Mouse (Mus musculus) brown adipose tissue, adult 24 weeks (tissue): ENCODE measurements around the gene Itgb4. TPM values are rescaled to one million over a fixed set of nuclear protein-coding genes. Genes with fewer than 3 reads are reported as not detected.

Experiments
- H3K27ac ChIP-seq: fragments of 200-500 bp; replicated peaks from 2 replicates; pipeline ENCODE4 v1.5.1; 2012; ENCODE audit warnings: low read depth, mild to moderate bottlenecking, low read length
- H3K4me1 ChIP-seq: fragments of 200-500 bp; 2 replicates; pipeline ENCODE4 v1.6.1; 2012; ENCODE audit warnings: low read length, mixed read lengths; ENCODE audit not compliant: control insufficient read depth, insufficient read depth, insufficient read length
- H3K4me3 ChIP-seq: fragments of 200-500 bp; 2 replicates; pipeline ENCODE4 v1.5.1; 2012; ENCODE audit warnings: low read depth, mild to moderate bottlenecking, low read length, moderate library complexity; ENCODE audit not compliant: insufficient read depth
- polyA plus RNA-seq: library from polyadenylated mRNA; stranded (reverse); fragments of >200 nt; gene quantifications from 2 replicates; pipeline ENCODE4 v1.2.4, GENCODE M21; 2012; ENCODE audit not compliant: missing spikeins, insufficient read depth, insufficient read length

The Itgb4 gene
- 1.5 and 2.2 TPM in 2 replicates for polyA plus RNA-seq

DNA sequence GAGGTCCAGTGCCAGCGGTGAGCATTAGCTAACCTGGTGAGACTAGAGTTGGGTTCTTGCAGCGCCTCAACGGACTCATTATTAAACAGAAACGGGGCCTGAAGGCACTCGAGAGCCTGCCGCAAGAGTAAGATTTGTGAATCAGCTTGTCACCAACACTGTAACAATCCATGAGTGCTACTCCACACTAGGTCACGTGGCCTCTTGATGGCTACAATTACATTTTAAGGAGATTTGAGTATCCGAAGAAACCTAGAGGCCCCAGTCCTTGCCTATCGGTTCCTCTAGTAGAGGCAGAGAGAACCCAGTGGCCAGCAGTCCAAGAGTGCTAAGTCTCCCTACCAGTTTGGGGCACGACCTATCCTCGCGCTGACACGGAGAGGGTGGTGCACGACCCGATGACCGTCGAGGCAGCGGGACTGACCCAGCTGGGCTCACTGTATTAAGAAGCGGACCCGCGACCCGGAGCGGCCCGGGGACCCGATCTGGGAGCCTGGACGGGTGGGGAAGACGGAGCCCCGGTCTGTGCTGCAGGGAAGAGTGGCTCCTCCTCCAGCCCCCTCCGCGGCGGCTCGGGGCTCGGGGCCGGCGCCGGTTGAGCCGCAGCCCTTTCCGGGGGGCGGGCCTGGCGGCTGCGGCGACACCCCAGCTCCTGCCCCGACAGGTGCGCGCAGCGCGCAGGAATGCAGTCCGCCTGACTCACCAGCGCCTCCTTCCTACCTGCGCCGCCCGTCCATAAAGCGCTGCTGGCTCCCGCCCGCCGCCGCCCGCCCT lies at the start of gene Itgb4:
TSS of gene Itgb4 (plus strand) at position 401 of the 774 bp plus-strand sequence.
- H3K4me1 ChIP-seq: no peaks in the 10 kb centered on the region
- peak within 1 kb of the TSS; percentile 37 for H3K4me3 ChIP-seq
- no peak within 1 kb of the TSS for H3K27ac ChIP-seq

DNA sequence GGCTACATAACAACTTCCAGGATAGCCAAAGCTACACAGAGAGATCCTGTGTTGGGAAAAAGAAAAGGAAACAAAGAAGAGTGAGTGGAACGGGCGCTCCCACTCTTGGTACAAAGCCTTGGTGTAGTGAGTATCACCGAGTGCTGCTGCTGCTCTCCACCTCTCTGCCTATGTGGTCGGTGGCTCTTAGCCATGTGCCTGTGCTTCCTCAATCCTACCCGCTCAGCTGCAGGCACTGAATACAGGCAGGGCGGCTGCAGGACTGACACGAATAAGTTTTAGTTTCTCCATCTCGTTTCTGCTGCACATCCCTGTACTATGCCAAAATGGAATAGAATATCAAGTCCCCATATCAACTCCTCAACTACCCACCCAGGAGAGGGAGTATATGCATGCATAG lies 45.5 kb upstream of the Itgb4 start:
- Histone ChIP-seq H3K4me3 (no peak overlapping the region), H3K27ac (no peak overlapping the region), H3K4me1 (peaks cover 5% of the 10 kb centered on the region)

DNA sequence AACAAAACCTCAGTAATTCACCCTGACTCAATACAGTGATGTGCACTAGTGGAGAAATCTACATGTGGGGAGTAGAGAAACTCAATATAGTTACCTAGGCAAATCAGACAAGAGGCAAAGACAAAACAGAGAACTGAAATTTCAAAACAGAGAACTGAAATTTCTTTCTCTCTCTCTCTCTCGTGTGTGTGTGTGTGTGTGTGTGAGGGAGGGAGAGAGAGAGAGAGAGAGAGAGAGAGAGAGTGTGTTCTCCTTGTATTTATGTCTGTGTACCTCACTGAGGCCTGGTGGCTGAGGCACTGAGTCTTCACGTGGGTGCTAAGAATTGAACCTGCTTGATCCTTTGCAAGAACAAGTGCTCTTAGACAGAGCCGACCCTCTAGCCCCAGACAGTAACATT lies 44.7 kb upstream of the Itgb4 start:
- H3K4me1 ChIP-seq: peaks cover 5% of the 10 kb centered on the region
- H3K4me3 ChIP-seq: no peak overlapping the region
- no peak overlapping the region for H3K27ac ChIP-seq

DNA sequence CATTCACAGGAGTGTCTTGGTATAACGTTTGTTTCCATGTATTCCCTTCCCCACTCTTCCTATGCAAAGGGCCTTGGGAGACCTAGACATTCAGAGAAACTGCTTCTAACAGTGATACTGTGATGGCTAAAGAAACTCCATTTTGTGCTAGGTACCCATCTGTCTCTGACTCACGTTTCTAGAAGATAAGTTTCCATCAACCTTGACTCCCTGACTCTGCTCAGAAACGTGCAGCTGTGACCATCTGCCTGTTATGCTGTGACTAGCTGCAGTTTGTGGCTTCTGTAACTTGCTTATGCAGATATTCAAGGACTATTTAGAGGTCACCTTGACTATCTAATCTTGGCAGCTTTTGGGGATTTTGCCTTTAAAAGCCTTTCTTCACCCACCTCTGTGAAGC lies 43.3 kb upstream of the Itgb4 start:
- H3K27ac ChIP-seq: no peak overlapping the region
- no peak overlapping the region for H3K4me3 ChIP-seq
- peaks cover 5% of the 10 kb centered on the region for H3K4me1 ChIP-seq

DNA sequence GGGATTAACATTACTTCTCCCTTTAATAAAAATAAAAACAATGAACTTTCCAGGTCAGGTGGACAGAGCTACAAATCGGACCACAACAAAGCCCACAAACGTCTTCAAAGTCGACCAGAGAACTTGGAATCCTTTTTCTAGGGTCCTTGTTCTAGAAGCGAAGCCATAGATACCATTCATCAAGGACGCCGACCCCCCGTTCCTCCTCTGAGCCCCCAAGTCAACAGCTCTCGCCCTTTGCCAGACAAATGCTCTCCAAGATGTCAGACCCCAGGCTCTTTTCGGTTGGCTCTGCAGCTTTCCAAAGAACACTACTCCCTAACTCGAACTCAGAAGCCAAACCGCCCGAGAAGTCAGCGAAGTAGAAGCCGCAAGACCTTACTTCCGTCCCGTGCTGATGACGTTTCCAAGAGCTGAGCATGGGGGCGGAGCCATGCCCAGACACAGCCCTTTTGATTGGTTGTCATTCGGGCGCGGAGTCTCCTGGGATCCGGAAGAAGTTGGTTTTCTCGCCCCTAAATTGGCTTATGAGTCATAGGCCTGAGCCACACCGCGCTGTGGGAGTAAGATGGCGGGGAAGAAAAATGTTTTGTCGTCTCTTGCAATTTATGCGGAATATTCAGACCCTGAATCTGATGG lies 41.3 kb upstream of the Itgb4 start, which contains the start of the genes Sap30bp and Recql5:
TSS of gene Sap30bp (plus strand) at position 175 of the 639 bp plus-strand sequence.
TSS of gene Recql5 (minus strand) at position 370 of the 639 bp plus-strand sequence.
- Histone ChIP-seq H3K4me3 (peak within 1 kb of the TSS; percentile 89), H3K4me1 (peaks cover 5% of the 10 kb centered on the region), H3K27ac (0 out of 2 replicates have a peak within 1 kb of the TSS, but pooled peaks have one; percentile 8)

DNA sequence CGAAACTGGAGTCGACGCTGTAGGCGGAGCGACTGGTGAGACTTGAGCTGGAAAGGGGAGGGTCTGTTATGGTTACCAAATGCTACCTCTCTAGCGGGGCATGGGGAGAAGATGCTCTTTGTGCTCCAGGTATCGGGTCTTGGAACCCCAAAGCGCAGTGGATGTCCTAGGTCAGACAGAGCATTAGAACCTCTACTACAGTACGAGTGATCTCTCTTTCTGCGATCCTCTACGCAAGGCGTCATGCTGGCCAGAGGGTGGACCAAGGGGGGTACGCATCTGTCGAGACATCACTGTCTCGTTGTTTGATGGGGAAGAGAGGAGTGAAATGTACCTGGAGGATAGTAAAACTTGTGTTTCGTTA lies 40.8 kb upstream of the Itgb4 start:
- H3K4me3 ChIP-seq: peak overlapping the region; percentile 77
- H3K27ac ChIP-seq: 0 out of 2 replicates have a peak overlapping the region, but pooled peaks have one; percentile 8
- peaks cover 5% of the 10 kb centered on the region for H3K4me1 ChIP-seq

DNA sequence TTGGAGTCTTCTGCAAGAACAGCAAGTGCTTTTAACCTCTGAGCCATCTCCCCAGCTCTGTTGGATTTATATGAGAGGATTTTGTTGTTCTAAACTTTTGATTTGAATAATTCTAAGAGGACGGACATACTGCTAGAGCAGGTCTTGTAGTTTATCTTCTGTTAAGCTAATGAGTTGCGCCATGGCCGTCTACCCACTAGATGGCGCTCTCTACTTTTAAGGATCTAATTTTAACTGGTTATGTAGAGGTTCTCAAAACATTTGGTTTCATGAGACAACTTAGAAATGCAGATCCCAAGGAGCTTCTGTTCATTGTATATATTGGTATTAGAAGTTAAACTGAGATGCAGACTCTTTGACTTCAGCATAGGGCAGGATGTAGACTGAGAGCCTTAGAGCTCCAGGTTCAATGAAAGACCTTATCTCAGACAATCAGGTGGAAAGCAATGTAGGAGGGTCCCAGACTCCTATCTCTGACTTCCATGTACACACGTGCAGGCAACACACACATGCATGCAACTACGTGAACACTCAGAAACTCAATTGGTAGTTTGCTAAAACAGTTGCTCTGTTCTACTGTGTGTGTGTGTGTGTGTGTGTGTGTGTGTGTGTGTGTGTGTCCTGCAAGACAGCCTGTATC lies 34.7 kb upstream of the Itgb4 start:
- no peak overlapping the region for H3K4me3 ChIP-seq
- H3K27ac ChIP-seq: no peak overlapping the region
- H3K4me1 ChIP-seq: no peaks in the 10 kb centered on the region

DNA sequence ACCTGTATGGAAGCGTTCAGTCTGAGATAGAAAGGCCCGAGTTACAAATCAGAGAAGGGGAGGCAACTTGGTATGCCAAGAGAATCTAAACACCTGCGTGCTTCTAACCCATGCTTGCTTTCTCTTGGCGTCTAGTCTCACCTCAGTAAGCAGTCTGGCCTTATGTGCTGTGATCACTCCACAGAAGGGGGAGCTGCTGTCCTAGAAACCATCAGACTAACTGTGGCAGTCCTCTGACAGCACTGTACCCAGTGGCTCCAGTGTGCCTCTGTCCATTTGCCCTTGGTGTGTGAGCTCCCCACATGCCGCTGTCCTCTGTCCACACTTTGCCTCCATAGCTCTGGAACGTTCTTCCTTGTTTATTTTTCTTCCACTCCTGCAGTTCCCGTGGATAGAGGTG lies 32.5 kb upstream of the Itgb4 start:
- H3K4me1 ChIP-seq: no peaks in the 10 kb centered on the region
- H3K4me3 ChIP-seq: no peak overlapping the region
- H3K27ac ChIP-seq: no peak overlapping the region

DNA sequence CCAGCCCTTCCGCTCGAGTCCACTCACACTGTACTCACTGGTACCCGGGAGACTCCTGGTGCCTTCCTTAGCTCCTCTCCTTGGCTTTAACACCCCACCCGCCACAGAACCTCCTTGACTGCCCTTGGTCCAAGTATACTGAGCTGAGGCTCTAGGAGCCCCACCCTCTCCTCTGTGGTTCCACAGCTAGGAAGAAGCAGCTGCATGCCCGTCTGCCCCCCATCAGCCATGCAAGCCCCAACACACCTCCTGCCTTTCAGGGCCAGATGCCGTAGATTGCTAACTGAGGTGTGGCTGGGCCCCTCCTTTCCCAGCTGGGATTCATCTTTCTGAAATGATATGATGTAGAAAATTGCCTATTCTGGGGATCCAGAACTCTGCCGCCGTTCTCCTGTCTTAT lies 29.3 kb upstream of the Itgb4 start:
- H3K4me1 ChIP-seq: no peaks in the 10 kb centered on the region
- H3K4me3 ChIP-seq: no peak overlapping the region
- no peak overlapping the region for H3K27ac ChIP-seq

DNA sequence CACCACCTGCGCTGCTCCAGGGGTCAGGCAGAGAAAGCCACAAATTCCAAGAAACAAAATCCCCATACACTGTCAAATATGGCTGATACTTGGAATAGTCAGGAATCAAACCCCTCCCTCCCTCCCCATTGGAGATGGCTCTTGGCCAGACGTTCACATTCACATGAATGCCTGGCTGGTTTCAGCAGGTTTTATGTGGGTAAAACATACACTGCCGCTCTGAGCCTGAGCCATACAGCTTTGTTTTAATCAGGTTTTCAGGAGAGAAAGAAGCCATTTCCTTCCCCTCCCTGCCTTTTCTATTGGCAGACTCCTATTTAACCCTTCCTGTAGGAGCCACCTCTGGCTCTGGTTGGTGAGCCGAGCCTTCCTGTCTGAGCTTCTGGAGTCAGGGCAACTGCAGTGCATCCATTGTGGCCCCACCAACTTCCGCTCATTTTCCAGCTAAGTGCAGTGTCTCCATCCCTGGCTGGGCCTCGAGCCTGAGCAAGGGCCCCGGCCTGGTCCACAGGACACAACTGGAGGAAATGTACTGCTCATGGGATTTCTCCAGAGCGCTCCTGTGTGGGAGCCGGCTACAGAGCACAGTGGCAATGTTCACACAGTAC lies 28.2 kb upstream of the Itgb4 start:
- no peak overlapping the region for H3K27ac ChIP-seq
- H3K4me1 ChIP-seq: no peaks in the 10 kb centered on the region
- no peak overlapping the region for H3K4me3 ChIP-seq

DNA sequence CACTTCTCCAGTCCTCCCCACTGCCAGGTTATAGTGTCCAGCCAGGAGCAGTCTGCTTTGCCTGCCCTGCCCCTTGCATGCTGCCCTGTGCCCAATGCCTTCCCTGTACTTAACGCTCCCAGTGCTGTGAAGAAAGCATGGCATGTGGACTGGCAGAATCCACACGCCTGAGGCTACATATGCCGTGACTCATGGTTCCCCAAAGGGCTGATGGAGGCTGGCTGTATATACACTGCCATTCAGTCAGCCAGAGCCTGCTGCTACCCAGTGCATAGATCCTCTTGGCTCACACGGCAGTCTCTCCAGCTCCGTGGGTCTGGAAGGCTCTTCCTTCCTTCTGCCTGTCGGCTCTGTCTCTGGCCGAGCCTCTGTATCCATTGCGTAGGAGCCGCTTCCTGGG lies 26.2 kb upstream of the Itgb4 start:
- Histone ChIP-seq H3K4me3 (no peak overlapping the region), H3K4me1 (no peaks in the 10 kb centered on the region), H3K27ac (no peak overlapping the region)

DNA sequence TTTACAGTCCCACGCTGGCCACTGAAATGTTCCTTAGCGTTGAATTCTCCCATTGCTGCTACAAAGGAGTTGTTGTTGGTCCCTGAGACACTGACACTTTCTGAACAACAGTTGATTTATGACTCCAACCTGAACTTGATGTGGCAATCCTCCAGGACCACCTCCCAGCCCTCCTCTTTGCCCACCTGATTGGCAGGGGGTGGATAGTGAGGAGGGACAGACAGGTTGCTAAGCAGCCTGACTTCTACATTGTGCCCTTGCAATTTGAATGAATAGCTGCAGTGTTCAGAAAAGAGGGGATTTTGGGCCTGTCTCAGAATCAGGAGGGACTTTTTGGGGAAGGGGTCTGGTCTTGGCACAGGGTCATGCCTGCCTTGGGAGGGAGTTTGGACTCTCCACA lies 23.8 kb upstream of the Itgb4 start:
- H3K4me1 ChIP-seq: peaks cover 4% of the 10 kb centered on the region; the same call in 1 of the 2 replicates
- H3K27ac ChIP-seq: no peak overlapping the region
- H3K4me3 ChIP-seq: no peak overlapping the region

DNA sequence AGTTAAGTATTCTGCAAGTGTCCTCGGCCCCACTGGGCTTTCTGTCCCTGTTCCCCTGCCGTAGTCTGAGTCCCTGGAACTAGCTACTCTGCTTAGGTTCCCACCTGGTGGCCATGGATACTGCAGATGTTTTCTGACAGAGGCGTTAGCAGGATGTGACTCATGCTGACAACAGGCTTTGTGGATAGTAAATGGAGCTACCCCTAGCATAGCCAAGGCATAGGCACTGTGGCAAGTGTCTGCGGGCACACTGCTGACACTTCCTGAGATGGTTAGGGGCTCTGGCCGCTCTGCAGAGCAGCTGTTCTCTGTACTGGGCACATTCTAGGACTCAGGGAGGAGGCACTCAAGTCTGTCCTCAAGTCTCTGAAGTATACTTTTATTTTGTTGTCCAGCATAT lies 19.8 kb upstream of the Itgb4 start:
- Histone ChIP-seq H3K4me3 (no peak overlapping the region), H3K27ac (peak overlapping the region; percentile 57), H3K4me1 (peaks cover 5% of the 10 kb centered on the region; the same call in 1 of the 2 replicates)

DNA sequence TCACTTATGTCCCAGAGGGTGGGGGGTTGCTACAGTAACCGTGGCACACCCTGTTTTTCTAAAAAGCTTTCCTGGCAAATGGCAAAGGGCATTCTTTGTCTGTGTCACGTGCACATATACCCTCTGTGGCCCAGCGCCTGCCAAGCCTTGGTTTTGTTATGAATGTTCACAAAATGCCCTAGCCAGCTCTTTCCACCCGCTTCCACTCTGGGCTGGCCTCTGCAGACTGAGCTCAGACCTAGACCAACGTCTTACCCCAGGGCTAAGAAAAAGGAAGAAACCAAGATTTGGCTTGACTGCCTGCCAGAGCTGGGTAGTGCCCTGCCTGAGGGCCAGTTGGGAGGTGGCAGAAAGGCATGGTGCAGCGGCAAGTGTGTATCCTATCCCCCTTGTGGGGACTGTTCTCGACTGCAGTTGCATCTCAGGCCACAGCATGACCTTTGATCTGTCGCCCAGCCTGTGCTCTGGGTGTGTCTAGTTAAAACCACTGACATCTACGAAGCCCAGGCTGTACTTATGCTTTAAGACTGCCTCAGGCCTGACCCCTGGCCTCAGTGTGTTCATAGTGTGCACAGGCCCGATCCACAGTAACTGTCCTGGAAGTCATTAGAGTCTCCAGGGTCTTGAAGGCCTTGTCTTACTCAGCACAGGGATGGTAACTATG lies 19.2 kb upstream of the Itgb4 start:
- Histone ChIP-seq H3K4me3 (no peak overlapping the region), H3K4me1 (peaks cover 5% of the 10 kb centered on the region; the same call in 1 of the 2 replicates), H3K27ac (peak overlapping the region; percentile 57)
